ENCODE assay signal across 8 mouse cellular contexts in genomic region chr17:35342711-35343476, GRCm38 (mm10). TPM values are rescaled to one million over a fixed set of nuclear protein-coding genes. Genes with fewer than 3 reads are reported as not detected.
DNase-seq lines count a peak whose midpoint lies in the region; ATAC-seq and TF ChIP-seq lines count a peak whose summit lies in the region.

No protein-coding gene starts in this region.

- peak overlapping the region; percentile 40 for H3K9ac ChIP-seq in hindbrain, postnatal 0 days (replicated peaks; ENCODE audit: low read length)
- no peak overlapping the region for H3K9ac ChIP-seq in liver, embryonic 12.5 days

- H3K4me3 ChIP-seq in erythroblast, embryonic 14.5 days (replicated peaks): peak overlapping the region; percentile 18
- peak overlapping the region; percentile 29; the same call in 1 of the 2 replicates for H3K4me3 ChIP-seq in bone marrow macrophage, adult 2 months (ENCODE audit: insufficient read depth, low read length)
- H3K4me3 ChIP-seq in hindbrain, postnatal 0 days (ENCODE audit: low read length): peak overlapping the region; percentile 40
- H3K4me3 ChIP-seq in liver, embryonic 12.5 days: peak overlapping the region; percentile 39

- peak overlapping the region; percentile 62 for H3K4me2 ChIP-seq in hindbrain, postnatal 0 days (ENCODE audit: low read depth, low read length)
- peak overlapping the region; percentile 60 for H3K4me2 ChIP-seq in liver, embryonic 12.5 days

- H3K27ac ChIP-seq in bone marrow macrophage, adult 2 months (ENCODE audit: insufficient read depth, low read depth, low read length): no peak overlapping the region
- H3K27ac ChIP-seq in hindbrain, postnatal 0 days: no peak overlapping the region
- no peak overlapping the region for H3K27ac ChIP-seq in liver, embryonic 12.5 days

- no peaks in the 10 kb centered on the region for H3K9me3 ChIP-seq in erythroblast, embryonic 14.5 days (ENCODE audit: control insufficient read depth, low read length)
- H3K9me3 ChIP-seq in hindbrain, postnatal 0 days (ENCODE audit: low read length): no peaks in the 10 kb centered on the region
- H3K9me3 ChIP-seq in liver, embryonic 12.5 days (replicated peaks): no peaks in the 10 kb centered on the region

- no peaks in the 10 kb centered on the region for H3K4me1 ChIP-seq in erythroblast, embryonic 14.5 days (ENCODE audit: control insufficient read depth)
- no peaks in the 10 kb centered on the region for H3K4me1 ChIP-seq in bone marrow macrophage, adult 2 months (ENCODE audit: control insufficient read depth, insufficient read depth, low read length)
- no peaks in the 10 kb centered on the region for H3K4me1 ChIP-seq in hindbrain, postnatal 0 days (ENCODE audit: insufficient read depth, low read length)
- H3K4me1 ChIP-seq in liver, embryonic 12.5 days: no peaks in the 10 kb centered on the region

- 4% methylated on average over 42 of the region's 46 CpGs for WGBS in hindbrain, postnatal 0 days
- 5% methylated on average over 38 of the region's 46 CpGs for WGBS in liver, embryonic 12.5 days (ENCODE audit: insufficient replicate concordance)

- H3K36me3 ChIP-seq in erythroblast, embryonic 14.5 days (ENCODE audit: control insufficient read depth): no peaks in the 10 kb centered on the region
- no peaks in the 10 kb centered on the region for H3K36me3 ChIP-seq in hindbrain, postnatal 0 days (ENCODE audit: insufficient read depth, low read length)
- H3K36me3 ChIP-seq in liver, embryonic 12.5 days: no peaks in the 10 kb centered on the region

- peaks cover 44% of the 10 kb centered on the region for H3K27me3 ChIP-seq in erythroblast, embryonic 14.5 days (ENCODE audit: control insufficient read depth)
- H3K27me3 ChIP-seq in hindbrain, postnatal 0 days (ENCODE audit: insufficient read depth, low read length): peaks cover 6% of the 10 kb centered on the region; the same call in 1 of the 2 replicates
- peaks cover 53% of the 10 kb centered on the region for H3K27me3 ChIP-seq in liver, embryonic 12.5 days (replicated peaks)

- TF ChIP-seq POLR2A in bone marrow macrophage, adult 2 months (IDR thresholded peaks at IDR 0.05; ENCODE audit: borderline replicate concordance, low read depth, low read length): no peak

- DNase-seq in hindbrain, postnatal 0 days (ENCODE audit: low spot score): peak; percentile 5
- peak; percentile 27 for DNase-seq in neural tube, embryonic 10.5 days (ENCODE audit: extremely low spot score, low spot score)
- no peak for DNase-seq in right cerebral cortex, postnatal 4 days
- no peak for DNase-seq in frontal cortex, adult 2 months (ENCODE audit: extremely low spot score in 1 of 2, low spot score in 1 of 2)

- TF ChIP-seq CTCF in bone marrow macrophage, adult 2 months (IDR thresholded peaks at IDR 0.05; ENCODE audit: low read depth, low read length): no peak
- no peak for TF ChIP-seq CTCF in hindbrain, postnatal 0 days (IDR thresholded peaks at IDR 0.05; ENCODE audit: low read depth)

- ATAC-seq in erythroblast, adult 5-6 weeks (replicated peaks; ENCODE audit: low FRiP score, poor library complexity, severe bottlenecking): no peak
- peak; percentile 43; the same call in 1 of the 2 replicates for ATAC-seq in hindbrain, postnatal 0 days
- no peak for ATAC-seq in liver, embryonic 12.5 days

RNA-seq across cellular contexts. Expression of gene H2-Q2, which starts 0.9 kb away (rescaled TPM):
- polyA plus RNA-seq in erythroblast, embryonic 14.5 days (2012): not detected in 2 replicates
- not detected in 2 replicates for total RNA-seq in erythroblast, adult 5-6 weeks (2015; ENCODE audit: low replicate concordance)
- not detected in 2 replicates for total RNA-seq in erythroblast, adult 5-6 weeks (2017; ENCODE audit: low replicate concordance)
- polyA plus RNA-seq in bone marrow macrophage, adult 2 months (2012; ENCODE audit: insufficient read depth, insufficient read length, missing spikeins): 0.91 and 1.2 TPM in 2 replicates
- total RNA-seq in hindbrain, postnatal 0 days (2014; rRNA removed): 9.7 and 17.7 TPM in 2 replicates
- 7.8 and 12.7 TPM in 2 replicates for polyA plus RNA-seq in hindbrain, postnatal 0 days (2015; fragmentation: Nextera tagmentation; extraction: Ambion mirVana)
- 0.72 and 0.85 TPM in 2 replicates for polyA plus RNA-seq in liver, embryonic 12.5 days (2016; fragmentation: Nextera tagmentation; extraction: Ambion mirVana)
- 0.14 and 0.46 TPM in 2 replicates for polyA plus RNA-seq in frontal cortex, adult 2 months (2012; rRNA removed)

RNA-seq across cellular contexts. Expression of gene H2-Q1, which starts 22.7 kb away (rescaled TPM):
- polyA plus RNA-seq in erythroblast, embryonic 14.5 days (2012): not detected in 2 replicates
- total RNA-seq in erythroblast, adult 5-6 weeks (2015; ENCODE audit: low replicate concordance): not detected in 2 replicates
- not detected in 2 replicates for total RNA-seq in erythroblast, adult 5-6 weeks (2017; ENCODE audit: low replicate concordance)
- polyA plus RNA-seq in bone marrow macrophage, adult 2 months (2012; ENCODE audit: insufficient read depth, insufficient read length, missing spikeins): 0.63 and 0.80 TPM in 2 replicates
- 0.42 and 0.68 TPM in 2 replicates for total RNA-seq in hindbrain, postnatal 0 days (2014; rRNA removed)
- 1.4 and 1.5 TPM in 2 replicates for polyA plus RNA-seq in hindbrain, postnatal 0 days (2015; fragmentation: Nextera tagmentation; extraction: Ambion mirVana)
- 0.93 and 1.0 TPM in 2 replicates for polyA plus RNA-seq in liver, embryonic 12.5 days (2016; fragmentation: Nextera tagmentation; extraction: Ambion mirVana)
- polyA plus RNA-seq in frontal cortex, adult 2 months (2012; rRNA removed): 0.44 and 1.1 TPM in 2 replicates

RNA-seq across cellular contexts. Expression of gene H2-Q4, which starts 36.5 kb away (rescaled TPM):
- 0.50 and 0.56 TPM in 2 replicates for polyA plus RNA-seq in erythroblast, embryonic 14.5 days (2012)
- 3.6 and 5.6 TPM in 2 replicates for total RNA-seq in erythroblast, adult 5-6 weeks (2015; ENCODE audit: low replicate concordance)
- 8.3 and 8.9 TPM in 2 replicates for total RNA-seq in erythroblast, adult 5-6 weeks (2017; ENCODE audit: low replicate concordance)
- 87.8 and 102 TPM in 2 replicates for polyA plus RNA-seq in bone marrow macrophage, adult 2 months (2012; ENCODE audit: insufficient read depth, insufficient read length, missing spikeins)
- total RNA-seq in hindbrain, postnatal 0 days (2014; rRNA removed): 3.6 and 5.3 TPM in 2 replicates
- polyA plus RNA-seq in hindbrain, postnatal 0 days (2015; fragmentation: Nextera tagmentation; extraction: Ambion mirVana): 1.2 and 1.9 TPM in 2 replicates
- polyA plus RNA-seq in liver, embryonic 12.5 days (2016; fragmentation: Nextera tagmentation; extraction: Ambion mirVana): 1.9 and 2.3 TPM in 2 replicates
- 9.1 and 9.7 TPM in 2 replicates for polyA plus RNA-seq in frontal cortex, adult 2 months (2012; rRNA removed)

Comparison
In these comparisons a context has a peak if more than half of its experiments do, and no peak if none do; other contexts are left out.
1. DNase-seq: peak in hindbrain, postnatal 0 days (single experiment) and neural tube, embryonic 10.5 days (single experiment); none in right cerebral cortex, postnatal 4 days (single experiment) and frontal cortex, adult 2 months (0 of 2).
2. Peak in every context shown above with its lines, with median percentiles within 50 percentile points of each other: H3K4me3 ChIP-seq.